Mouse (Mus musculus) megakaryocyte progenitor cell, adult 5-6 weeks (primary cell): Measurements from ENCODE around the gene Cyp2j8. TPM values are rescaled to one million over a fixed set of nuclear protein-coding genes. Genes with fewer than 3 reads are reported as not detected.
"Not testable (repeated sequence)": the region's sequence is repeated elsewhere in the genome, so short reads cannot be mapped to it uniquely, and the experiment has no call there.

Experiments used
- ATAC-seq: replicated peaks from 2 replicates; pipeline ENCODE4 v1.8.0; 2016; ENCODE audit warnings: mild to moderate bottlenecking, moderate TSS enrichment, inconsistent platforms; ENCODE audit not compliant: poor library complexity
- total RNA-seq, 2 experiments: library from RNA; stranded (forward) in 1 of 2; stranded (reverse) in 1 of 2; fragments of 157-497, 149-512 nt in 1 of 2; fragments of 200-1000 nt in 1 of 2; gene quantifications; 2 replicates each; pipeline versions ENCODE4 v1.2.3 to v1.2.4; 2015 to 2017

Gene Cyp2j8
- not detected in 2 replicates for total RNA-seq (2015)
- total RNA-seq (2017) = not detected in 2 replicates

DNA sequence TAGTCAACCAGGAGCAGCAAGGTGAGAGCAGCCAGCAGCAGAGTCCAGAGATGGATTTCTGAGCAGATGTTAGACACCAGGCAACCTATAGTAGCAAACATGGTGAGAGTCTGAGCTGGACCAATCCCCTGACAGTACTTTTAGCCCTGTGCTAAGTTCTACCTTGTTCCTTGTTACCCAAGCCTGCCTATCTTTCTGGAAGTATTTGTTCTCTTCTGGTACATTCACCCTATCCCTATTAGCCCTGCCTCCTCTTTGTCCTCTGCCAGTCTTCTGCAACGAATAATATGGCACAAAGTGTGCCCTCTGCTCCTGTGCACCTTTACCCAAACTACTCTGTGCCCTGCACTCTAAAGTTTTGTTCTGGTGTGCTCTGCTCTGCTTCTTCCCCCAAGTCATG is at the start of gene Cyp2j8:
Cyp2j8 (minus strand) TSS at position 101 of the 400 bp plus-strand sequence.
- ATAC-seq = no peak

DNA sequence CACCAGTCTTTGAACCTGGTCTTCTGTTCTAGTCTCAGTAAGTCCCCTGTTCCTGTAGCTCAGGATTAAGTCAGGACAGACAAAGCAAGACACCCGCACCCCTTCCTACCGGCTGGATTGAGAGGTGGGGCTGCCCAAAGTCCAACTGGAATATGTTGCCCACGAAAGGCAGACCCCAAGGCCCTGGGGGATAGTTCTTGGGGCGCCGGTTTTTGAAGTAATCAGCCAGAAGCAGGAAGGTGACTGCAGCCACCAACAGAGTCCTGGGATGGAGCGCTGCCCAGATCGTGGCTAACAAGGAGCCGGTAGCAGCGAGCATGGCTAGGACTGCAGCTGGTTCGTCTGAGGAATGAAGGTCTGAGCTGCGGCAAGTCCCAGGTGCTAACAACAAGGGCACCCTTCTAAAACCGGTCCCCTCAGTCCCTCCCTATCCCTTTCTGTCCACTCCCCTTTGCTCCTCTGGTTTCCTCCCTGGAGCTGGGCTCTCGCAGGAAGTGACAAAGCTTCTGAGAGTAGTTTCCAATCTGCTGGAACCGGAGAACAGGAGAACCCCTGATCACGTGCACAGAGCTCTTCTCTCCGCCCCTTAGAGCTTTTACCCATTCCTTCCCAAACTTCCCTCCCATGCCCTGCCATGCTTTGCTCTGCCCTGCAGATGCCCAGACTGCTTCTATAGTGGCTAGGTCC is 46.1 kb upstream of the Cyp2j8 start, which contains the start of gene Cyp2j6:
Cyp2j6 (minus strand) TSS at position 529 of the 687 bp plus-strand sequence.
- peak; percentile 83 for ATAC-seq

- peak; percentile 62 for ATAC-seq
These were observed 44.4 kb upstream of the Cyp2j8 start for GRCm38 (mm10) chr4:96551619-96552018.

GRCm38 (mm10) chr4:96545976-96546375 is 38.8 kb upstream of the Cyp2j8 start:
- ATAC-seq = no peak

GRCm38 (mm10) chr4:96525772-96526171 is 18.6 kb upstream of the Cyp2j8 start:
- peak; percentile 55 for ATAC-seq

- ATAC-seq = no peak
These were observed 15.1 kb upstream of the Cyp2j8 start for GRCm38 (mm10) chr4:96522256-96522655.

- peak; percentile 97 for ATAC-seq
These were observed 2.9 kb upstream of the Cyp2j8 start for GRCm38 (mm10) chr4:96510083-96510482.

DNA sequence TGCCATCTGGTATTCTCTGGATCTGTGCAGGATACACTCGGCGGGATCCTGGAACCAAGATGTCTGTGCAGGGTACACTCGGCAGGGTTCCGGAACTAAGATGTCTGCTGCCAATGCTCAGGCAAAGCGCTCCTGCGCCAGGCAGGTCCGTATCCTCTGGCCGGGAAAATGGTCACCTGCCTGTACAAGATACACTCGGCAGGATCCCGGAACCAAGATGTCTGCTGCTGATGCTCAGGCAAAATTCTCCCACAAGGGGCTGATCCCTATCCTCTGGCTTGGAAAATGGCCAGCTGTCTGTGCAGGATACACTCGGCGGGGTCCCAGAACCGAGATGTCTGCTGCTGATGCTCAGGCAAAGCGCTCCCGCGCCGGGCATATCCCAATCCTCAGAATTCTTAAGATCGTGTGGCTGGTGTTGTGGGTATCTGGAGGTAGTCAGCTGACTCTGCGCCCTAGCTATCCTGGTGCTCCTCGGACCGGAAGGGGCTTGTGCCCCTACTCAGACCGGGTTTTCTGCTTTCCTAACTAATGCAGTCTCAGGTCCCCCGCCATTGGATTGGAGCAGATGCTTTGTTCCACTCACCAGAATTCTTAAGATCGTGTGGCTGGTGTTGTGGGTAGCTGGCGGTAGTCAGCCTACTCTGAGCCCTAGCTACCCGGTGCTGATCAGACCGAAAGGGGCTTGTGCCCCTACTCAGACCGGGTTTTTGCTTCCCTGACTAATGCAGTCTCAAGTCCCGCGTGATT is 43.7 kb downstream of the Cyp2j8 start:
- ATAC-seq = not testable (repeated sequence)

Other genes with a start within 250 kb of the Cyp2j8 start
- not detected in 2 replicates for gene Cyp2j11, start 158.7 kb downstream of the Cyp2j8 start, total RNA-seq (2015)
- not detected in 2 replicates for gene Cyp2j11, start 158.7 kb downstream of the Cyp2j8 start, total RNA-seq (2017)
- 2.4 and 3.1 TPM in 2 replicates for gene Cyp2j6, start 46.3 kb upstream of the Cyp2j8 start, total RNA-seq (2015)
- gene Cyp2j6, start 46.3 kb upstream of the Cyp2j8 start, total RNA-seq (2017) = 2.5 and 2.8 TPM in 2 replicates
- gene Cyp2j9, start 84.2 kb upstream of the Cyp2j8 start, total RNA-seq (2015) = 3.0 and 7.1 TPM in 2 replicates
- 6.9 and 7.8 TPM in 2 replicates for gene Cyp2j9, start 84.2 kb upstream of the Cyp2j8 start, total RNA-seq (2017)
- not detected in 2 replicates for gene Cyp2j5, start 156.8 kb upstream of the Cyp2j8 start, total RNA-seq (2015)
- not detected in 2 replicates for gene Cyp2j5, start 156.8 kb upstream of the Cyp2j8 start, total RNA-seq (2017)